Mouse (Mus musculus): Measurements from ENCODE around the gene Evi5l. TPM values are rescaled to one million over a fixed set of nuclear protein-coding genes. Genes with fewer than 3 reads are reported as not detected.

Evi5l gene
- total RNA-seq, 2 experiments from 2014 or later: 14.8 to 15.5 TPM

DNA sequence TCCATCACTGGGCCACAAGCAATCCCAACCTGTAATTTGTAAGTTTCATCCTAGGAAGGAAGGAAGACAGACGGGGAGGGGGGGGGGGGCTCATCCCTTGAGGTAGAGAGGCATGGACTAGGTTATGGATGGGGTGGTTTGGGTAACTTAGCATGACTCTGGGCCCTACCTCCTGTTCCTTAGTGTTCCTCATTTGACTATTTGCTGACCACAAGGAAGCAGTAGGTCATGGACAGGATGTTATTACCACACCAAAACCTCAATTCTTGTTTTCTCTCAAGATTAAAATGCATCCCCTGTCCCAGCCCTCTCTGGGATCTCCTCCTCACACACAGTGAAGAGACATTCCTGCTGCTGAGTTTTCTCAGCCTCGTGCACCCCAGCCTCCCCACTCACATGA, 35.0 kb downstream of the Evi5l start:
- no peak for DNase-seq (ENCODE audit: low spot score)

DNA sequence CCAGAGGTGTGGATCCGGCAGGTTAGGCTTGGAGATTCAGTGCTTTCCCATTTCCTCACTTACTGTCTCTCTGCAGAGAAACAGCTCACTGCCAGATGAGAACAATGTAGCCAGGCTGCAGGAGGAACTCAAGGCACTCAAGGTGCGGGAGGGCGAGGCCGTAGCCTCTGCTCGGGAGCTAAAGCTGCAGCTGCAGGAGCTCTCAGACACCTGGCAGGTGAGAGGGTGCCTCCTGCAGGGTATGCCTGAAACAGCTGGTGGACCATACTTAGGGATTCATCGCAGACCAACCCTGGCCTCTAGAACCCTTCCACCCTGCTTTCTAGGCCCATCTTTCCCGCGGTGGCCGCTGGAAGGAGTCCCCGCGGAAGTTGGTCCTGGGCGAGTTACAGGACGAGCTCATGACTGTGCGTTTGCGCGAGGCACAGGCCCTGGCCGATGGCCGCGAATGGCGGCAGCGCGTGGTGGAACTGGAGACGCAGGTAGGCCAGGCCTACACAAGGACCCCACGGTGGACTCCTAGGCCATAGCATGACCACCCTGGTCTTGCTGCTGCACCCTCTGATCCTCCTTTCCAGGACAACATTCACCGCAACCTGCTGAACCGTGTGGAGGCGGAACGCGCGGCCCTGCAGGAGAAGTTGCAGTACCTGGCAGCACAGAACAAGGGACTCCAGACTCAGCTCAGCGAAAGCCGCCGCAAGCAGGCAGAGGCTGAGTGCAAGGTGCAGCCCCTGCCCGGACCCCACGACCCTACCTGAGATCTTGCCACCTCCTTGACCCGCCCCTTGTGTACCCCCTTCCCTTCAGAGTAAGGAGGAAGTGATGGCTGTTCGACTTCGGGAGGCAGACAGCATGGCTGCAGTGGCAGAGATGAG, 39.1 kb downstream of the Evi5l start:
- no peak for DNase-seq (ENCODE audit: low spot score)

DNA sequence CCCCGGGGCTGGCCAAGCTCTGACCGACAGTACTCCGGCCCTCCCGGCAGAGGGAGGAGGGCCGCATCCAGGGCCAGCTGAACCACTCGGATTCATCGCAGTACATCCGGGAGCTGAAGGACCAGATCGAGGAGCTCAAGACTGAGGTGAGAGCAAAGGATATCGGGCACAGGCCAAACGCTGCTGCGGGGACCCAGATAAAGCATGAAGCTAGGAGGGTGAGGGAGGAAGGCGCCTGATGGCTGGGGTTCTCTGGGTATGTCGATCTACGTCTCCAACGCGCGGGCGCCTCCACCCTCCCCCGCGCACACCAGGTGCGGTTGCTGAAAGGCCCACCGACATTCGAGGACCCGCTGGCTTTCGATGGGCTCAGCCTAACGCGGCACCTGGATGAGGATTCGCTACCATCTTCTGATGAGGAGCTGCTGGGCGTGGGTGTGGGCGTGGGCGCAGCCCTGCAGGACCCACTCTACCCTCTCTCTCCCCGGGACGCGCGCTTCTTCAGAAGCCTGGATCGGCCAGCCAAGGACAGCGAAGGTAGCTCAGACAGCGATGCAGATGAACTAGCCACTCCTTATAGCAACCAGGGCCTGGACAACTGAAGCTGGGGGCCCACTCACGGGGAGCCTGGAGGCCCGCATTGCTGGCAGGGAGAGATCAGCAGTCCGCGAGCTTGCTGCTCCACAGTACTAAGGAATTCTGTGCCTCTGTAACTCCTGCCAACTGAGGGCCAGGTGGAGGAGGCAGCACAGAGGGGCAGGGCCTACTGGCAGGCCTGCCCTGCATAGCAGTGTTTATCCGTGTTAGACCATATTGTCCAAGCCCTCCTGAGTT, 40.0 kb downstream of the Evi5l start:
- DNase-seq (ENCODE audit: low spot score): no peak

DNA sequence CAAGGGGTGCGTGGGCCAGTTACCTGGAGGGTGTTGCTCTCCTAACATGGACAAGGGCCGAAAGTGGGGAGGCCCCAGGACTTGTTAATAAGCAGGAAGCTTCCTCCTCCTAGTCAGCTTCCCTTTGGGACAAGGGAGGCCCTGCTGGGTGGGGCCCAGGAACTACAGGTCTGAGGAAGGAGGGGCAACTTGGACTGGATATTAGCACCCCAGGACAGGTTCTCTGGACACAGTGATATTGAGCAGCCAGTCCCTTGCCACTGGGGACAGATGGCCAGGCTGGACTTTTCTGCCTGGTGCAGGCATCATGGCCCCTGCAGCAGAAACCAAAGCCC, 40.6 kb downstream of the Evi5l start:
- DNase-seq (ENCODE audit: low spot score): no peak

DNA sequence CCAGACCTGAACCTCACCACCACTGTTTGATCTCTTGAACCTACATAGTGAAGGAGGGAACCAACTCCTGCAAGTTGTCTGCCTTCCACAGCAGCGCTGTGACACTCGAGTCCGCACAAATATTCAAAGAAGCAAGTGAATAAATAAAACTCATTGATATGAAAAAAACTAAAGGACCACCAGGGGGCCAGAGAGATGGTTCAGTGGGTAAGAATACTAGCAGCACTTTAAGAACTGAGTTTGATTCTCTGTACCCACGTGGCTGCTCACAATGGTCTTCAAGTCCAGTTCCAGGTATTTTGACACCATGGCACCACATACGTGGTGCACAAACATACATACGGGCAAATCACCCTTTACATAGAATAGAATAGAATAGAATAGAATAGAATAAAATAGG, 44.7 kb downstream of the Evi5l start:
- DNase-seq (ENCODE audit: low spot score): no peak

DNA sequence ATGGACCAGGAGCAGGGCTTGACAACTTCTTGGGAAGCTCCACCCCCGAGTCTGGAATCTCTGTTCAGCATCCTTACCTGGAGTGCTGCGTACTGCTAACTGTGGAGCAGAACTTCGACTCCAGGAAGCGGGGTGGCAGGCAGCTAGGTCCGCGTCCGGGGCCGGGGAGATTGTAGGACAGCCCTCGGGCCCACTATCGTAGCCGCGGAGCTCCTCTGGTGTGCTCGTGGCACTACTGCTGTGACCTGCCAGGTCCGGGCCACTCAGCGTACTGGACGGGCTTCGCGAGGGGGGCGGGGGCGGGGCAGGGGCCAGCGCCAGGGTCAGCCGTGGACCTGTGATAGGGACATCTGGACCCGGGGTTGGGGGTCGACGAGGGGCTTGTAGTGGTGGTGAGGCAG, 46.4 kb downstream of the Evi5l start:
- no peak for DNase-seq (ENCODE audit: low spot score)

DNA sequence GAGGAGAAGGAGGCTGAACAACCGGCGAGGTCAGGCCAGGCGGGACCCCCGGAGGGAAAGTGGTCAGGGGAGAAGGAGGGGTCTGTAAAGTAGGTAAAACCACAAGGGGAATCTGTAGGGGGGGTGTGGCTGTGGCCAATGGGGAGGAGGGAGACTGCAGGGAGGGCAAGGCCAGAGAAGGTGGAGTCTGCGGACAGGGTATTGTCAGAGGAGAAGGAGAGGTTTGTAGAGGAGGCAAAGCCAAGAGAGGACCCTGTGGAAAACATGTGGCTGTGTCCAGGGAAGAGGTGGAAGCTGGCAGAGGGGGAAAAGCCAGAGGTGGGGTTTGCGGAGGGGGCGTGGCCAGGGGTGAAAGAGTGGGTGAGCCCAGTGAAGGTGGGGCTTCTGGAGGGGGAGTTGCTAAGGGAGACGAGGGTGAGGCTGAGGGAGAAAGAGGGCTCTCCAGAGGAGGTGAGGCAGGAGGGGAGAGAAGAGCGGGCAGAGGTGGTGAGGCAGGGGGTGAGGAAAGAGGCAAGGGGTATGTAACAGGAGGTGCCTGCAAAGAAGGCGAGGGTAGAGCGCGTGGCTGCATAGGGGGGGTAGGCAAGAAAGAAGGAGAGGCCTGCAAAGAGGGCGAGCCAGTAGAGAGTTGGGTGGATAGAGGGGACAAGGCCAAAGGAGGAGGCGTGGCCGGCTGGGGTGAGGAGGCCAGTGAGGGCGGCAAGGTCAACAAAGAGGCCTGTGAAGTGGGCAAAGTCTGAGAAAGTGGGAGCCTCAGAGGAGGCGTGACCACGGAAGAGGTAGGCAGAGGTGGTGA, 47.0 kb downstream of the Evi5l start:
- peak; percentile 43 for DNase-seq (ENCODE audit: low spot score)

DNA sequence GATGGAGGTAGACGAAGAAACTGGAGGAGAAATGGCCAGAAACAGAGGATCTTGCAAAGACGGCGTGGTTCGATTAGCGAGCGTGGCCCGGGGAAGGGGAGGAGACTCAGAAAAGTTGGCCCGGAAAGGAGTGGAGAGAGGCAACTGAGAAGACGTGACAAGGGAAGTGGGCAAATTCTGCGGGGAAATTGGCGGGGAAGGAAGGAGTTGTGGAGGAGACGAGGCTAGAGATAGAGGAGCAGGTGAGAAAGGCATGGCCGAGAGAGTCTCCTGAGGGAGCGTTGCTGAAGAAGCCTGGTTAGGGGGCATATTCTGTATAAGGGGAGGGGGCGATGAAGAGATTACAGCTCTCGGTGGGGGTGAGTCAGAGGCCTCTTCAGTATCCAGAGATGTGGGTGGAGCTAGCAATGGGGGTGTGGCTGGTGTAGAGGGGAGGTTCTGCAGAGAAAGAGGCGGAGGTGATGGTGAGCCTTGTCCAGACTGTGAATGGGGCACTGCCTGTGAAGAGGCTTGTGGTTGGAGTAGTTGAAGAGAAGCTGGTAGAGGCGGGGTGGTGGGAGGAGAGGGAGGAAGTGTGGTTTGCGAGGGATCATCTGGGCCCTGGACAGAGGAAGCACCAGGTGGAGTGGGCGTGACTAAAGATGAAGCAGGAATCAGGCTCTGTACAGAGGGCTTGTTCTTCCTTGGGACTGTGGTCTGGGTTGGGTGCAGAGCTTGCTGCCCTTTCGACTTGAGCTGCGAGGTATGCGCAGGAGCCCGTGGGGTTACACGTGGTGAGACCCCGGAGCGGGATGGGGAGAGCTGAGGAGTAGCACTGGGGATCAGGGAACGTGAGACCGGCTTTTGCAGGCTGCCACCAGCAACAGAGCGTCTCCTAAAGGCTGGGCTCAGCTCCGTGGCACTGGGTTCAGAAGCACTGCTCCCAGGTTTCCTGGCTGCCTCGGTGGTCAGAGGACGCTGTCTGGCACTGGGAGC, 47.9 kb downstream of the Evi5l start:
- peak; percentile 47 for DNase-seq (ENCODE audit: low spot score)

DNA sequence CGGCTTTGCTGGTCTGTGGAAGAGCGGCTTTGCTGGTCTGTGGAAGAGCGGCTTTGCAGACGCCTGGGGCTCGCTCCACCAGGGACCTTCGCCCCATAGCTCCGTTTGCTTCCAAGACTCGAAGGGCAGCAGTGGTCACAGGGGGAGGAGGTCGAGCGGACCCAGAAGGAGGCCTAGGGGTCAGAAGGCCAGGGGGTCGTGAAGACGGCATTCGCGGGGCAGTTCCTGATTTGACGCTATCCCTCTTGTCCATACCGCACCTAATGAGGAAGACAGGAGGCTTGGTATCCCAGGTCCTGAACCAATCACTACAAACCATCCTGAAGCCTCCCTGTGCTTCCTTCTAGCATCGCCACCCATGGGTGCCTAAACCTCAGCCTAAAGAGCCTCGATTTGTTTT, 49.9 kb downstream of the Evi5l start:
- no peak for DNase-seq (ENCODE audit: low spot score)

DNA sequence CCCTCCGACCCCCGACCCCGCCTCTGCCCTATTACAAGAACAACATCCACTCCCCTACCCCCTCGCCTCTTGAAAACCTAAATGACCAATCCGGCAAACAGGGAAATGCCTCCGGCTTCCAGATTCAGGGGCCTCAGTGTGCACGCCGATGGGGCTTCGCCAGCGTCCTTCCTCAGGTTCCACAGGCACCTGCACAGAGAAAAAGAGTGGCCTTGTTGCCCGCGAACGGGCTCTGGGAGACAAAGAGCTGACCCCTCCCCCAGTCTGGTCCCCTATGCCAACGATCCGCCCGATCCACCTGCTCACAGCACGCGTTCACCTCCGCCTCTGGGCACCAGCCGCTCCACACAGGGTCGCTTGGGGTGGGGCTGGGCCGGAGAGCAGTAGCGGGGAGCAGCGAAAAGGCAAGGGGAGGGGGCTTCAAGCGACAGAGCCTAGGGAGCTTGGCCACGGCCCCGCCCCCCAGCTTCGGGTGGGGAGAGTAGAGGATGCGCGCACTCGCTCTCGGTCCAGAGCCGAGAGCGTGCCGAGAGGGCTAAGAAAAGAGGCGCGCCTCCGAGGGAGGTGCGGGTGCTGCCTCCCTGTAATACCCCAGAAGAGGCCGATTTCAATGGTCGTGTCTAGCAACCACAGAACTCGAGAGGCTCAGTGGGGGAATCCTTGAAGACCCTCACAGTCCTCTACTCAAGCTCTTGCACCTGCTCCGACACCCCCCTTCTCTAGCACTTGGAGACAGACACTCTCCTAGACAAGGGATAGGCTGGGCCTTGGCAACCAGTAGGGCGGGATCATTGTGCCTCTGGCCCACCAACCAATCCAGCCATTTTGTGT, 50.6 kb downstream of the Evi5l start, which contains the start of gene Prr36:
Gene Prr36 (minus strand): TSS at position 669 of the 831 bp plus-strand sequence.
- DNase-seq (ENCODE audit: low spot score): no peak

DNA sequence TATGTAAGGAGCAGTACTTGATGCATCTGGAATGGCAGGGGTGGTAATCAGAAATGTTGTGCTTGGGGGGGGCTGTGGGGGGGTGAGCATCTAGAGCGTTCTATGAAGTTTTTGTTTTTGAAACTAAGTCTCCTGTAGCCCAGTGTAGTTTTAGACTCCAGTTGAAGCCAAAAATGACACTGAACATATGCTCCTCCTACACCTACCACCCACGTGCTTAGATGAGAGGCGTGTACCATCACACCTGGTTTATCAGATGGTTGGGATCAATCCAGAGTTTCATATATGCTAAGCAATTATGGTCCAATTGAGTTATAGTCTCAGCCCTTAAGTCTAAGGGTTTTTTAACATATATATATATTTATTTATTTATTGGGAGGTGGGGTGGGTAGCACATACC, 53.2 kb downstream of the Evi5l start:
- DNase-seq (ENCODE audit: low spot score): no peak

DNA sequence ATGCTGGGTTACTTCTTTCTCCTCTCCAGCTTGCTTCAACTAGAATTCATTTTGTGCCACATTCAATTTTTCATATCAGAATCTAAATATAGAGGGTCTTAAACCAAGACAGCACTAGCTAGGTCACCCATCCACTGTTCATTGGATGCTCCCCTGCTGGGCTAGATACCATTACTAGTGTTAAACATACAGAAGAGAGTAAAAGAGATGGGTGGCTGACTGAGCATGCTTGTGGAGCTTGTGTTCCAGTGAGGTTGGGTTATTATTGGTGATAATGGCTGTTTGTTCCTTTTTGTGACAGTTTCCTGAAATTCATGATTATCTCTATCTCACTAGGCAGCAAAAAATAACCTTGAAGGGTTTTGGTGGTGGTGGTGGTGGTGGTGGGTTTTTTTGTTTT, 55.7 kb downstream of the Evi5l start:
- no peak for DNase-seq (ENCODE audit: low spot score)

DNA sequence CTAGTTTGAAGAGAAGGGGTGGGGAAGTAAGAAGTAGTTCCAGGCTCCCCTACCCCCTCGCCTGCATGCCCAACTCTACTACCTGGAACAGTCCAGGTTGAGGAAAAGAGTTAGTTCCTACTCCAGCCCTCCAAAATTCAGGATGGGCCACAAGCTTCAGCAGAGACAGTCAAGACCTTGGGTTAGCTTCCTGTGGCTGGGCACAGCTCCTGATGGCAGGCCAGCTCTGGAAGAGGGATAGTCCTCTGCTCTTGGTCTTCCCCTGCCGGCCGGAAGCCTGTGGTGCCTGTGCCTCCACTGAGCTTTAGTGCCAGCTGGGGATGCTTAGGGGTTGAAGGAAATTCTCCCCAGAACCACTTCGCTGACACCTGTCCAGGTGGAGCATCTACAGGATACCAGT, 60.0 kb downstream of the Evi5l start:
- no peak for DNase-seq (ENCODE audit: low spot score)

DNA sequence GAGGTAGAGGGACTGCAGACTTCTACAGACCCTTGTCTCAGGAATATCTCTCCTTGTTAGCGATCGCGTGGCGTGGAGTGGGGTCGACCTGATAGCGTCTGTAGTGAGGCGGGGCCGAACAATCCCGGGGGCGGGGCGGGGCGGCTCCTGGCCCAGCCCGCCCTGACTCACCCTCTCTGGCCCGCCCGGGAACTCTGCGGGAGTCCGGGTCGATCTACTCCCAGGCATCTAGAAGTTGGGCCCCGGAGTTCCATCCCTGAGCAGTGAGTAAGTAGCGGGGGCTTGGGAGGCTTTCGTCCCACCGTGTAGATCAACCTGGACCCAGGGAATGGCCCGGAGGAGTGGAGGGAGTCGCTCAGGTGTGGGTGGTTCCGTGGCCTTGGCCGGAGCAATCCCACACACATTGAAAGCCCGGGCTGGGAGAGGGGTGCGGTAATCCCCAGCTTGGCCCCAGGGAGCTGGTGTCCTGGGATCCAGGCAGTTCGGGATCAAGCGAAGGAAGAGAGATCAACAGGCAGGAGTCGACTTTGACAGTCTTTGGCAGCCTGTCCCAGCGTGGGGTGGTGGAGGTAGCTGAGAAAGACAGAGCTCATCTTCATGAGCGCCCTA, 60.5 kb downstream of the Evi5l start, which contains the start of gene Lrrc8e:
Gene Lrrc8e (plus strand): TSS at position 89 of the 609 bp plus-strand sequence.
- DNase-seq (ENCODE audit: low spot score): no peak

DNA sequence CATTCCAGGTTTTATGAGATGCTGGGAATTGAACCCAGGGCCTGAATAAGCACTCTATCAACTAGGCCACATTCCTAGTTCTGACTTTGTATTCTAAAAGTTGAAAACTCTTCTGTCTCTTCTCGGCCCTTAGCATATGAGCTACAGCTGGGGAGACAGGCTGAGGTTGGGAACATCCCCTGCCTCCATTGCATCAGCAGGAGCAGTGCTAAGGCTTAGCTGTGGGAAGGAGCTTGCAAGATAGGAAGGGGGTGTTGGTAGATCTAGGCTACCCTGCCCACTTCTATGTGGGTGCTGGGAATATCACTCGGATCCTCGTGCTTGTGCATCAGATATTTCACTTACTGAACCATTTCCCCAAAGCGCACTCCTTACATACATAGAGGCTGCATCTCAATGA, 61.6 kb downstream of the Evi5l start:
- no peak for DNase-seq (ENCODE audit: low spot score)

DNA sequence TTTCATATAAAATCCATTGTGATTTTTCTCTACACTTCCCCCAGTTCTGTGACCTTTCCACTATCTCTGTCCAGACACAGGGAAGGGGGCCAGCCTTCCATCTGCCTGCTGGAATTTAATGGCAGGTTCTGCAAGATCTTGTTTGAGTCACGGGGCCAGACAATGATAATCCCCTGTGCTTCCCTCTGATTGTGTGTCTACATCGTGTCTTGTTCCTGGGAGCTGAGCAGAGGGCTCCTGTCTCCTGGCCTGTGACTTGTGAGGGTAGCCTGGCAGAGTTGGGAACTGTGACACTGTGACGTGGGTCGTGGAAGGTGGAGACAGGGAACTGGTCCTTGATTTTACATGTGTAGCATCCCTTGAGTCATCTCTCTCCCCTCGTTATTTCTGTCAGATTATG, 63.4 kb downstream of the Evi5l start:
- DNase-seq (ENCODE audit: low spot score): no peak

DNA sequence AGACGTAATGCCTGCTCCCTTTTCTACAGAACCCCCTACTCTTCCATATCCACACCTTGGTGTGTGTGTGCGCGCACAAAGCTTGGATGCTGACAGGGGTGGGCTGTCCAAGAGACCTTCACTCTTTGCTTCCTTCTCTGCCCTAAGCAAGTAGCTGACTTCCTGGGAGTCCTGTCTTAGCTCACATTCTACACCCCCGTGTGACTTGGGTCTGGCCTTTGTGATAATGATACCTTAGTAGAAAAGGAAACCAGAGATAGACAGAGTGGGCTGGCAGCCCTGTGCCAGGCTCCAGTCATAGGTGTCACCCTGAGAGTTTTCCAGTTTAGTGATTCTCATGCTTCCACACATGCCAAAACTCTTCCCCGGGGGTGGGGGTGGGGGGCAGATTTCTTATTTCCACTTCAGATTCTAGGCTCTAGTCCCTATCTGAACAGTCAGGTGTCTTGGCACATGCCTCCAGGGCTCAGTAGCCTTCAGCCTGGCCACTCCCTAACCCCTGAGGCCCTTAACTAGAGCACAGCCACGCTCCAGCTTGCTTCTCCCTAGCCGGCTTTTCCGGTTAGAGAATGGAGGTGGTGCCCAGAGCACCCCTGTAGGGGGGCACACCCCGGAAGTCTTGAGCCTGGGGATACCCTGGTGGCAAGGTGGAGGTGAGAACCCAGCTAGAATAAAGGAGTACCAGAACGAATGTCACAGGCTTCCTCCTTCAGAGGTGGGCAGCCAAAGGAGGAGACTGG, 64.4 kb downstream of the Evi5l start:
- no peak for DNase-seq (ENCODE audit: low spot score)

DNA sequence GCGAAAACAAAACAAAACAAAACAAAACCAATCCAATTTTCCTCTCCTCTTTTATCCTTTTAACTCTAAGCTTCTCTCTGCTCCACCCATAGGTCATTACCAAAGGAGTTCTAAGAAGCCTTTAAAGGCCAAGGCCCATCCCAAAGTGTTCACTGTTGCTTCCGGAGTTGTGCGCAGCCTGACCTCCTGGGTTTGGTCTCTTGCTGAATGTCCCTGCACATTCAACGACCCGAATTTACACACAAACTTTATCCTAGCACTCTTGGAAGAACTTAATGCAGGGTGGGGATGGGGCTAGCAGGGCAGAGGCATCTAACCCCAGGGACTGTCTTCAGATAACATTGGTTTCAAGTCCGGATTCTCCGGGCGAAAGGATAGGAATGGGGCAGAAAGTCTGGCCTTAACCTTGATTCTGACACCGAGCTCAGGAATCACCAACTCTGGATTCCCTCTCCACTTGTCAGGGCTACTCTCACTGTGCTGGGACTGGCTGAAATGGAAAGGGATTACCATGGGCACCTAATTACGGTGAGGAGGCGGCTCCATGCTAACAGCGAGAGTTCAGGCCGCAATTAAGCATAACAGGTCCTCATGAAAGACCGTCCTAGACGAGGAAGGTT, 71.6 kb downstream of the Evi5l start:
- peak; percentile 38 for DNase-seq (ENCODE audit: low spot score)
